Mouse (Mus musculus) hindbrain, embryonic 10.5 days (tissue): ENCODE results near the gene Mns1. TPM values are rescaled to one million over a fixed set of nuclear protein-coding genes. Genes with fewer than 3 reads are reported as not detected.
"Not testable (repeated sequence)": the region's sequence is repeated elsewhere in the genome, so short reads cannot be mapped to it uniquely, and the experiment has no call there.

Experiments
- DNase-seq: peaks from one replicate; pipeline ENCODE4 v3.0.0-alpha.2; 2017; ENCODE audit warnings: low spot score
- H3K27ac ChIP-seq: fragments of 300-500 bp; sonication (generic); 2 replicates; pipeline ENCODE4 v1.5.1; 2016; ENCODE audit warnings: mild to moderate bottlenecking, moderate library complexity
- H3K27me3 ChIP-seq: fragments of 300-500 bp; sonication (generic); 2 replicates; pipeline ENCODE4 v1.6.1; 2016; ENCODE audit warnings: mild to moderate bottlenecking; ENCODE audit not compliant: poor library complexity, insufficient read depth, severe bottlenecking
- H3K36me3 ChIP-seq: fragments of 300-500 bp; sonication (generic); 2 replicates; pipeline ENCODE4 v1.6.1; 2016; ENCODE audit warnings: mild to moderate bottlenecking, moderate library complexity
- H3K4me1 ChIP-seq: fragments of 300-500 bp; sonication (generic); replicated peaks from 2 replicates; pipeline ENCODE4 v1.6.1; 2016; ENCODE audit warnings: mild to moderate bottlenecking
- H3K4me3 ChIP-seq: fragments of 300-500 bp; sonication (generic); 2 replicates; pipeline ENCODE4 v1.5.1; 2016; ENCODE audit warnings: mild to moderate bottlenecking, moderate library complexity
- H3K9me3 ChIP-seq: fragments of 300-500 bp; sonication (generic); 2 replicates; pipeline ENCODE4 v1.6.1; 2016; ENCODE audit warnings: mild to moderate bottlenecking, moderate library complexity
- WGBS: fragments of 180-500 bp; shearing (Covaris S2); methylation state at CpG from one replicate; pipeline ENCODE4 v1.1.7; 2016; 5-methylcytosine and 5-hydroxymethylcytosine counted together
- polyA plus RNA-seq: library from polyadenylated mRNA; unstranded; fragments of >200 nt; fragmentation: Nextera tagmentation; extraction: Ambion mirVana; gene quantifications from 2 replicates; pipeline ENCODE4 v1.2.1, GENCODE M21; 2016

The Mns1 gene
- polyA plus RNA-seq, 1 experiment from 2014 or later: 32.3 TPM

GRCm38 (mm10) chr9:72440358-72440757 lies 2.5 kb downstream of the Mns1 start:
- H3K4me3 ChIP-seq: no peak overlapping the region
- H3K27me3 ChIP-seq: no peaks in the 10 kb centered on the region
- H3K4me1 ChIP-seq: peaks cover 27% of the 10 kb centered on the region
- no peak overlapping the region for H3K27ac ChIP-seq
- H3K36me3 ChIP-seq: peaks cover 41% of the 10 kb centered on the region
- no peaks in the 10 kb centered on the region for H3K9me3 ChIP-seq
- WGBS: 97% methylated on average over 4 of the region's 4 CpGs
- no peak for DNase-seq

- H3K36me3 ChIP-seq: peaks cover 50% of the 10 kb centered on the region
- WGBS: 76% methylated on average over 8 of the region's 8 CpGs
- no peaks in the 10 kb centered on the region for H3K27me3 ChIP-seq
Observed at GRCm38 (mm10) chr9:72440948-72441926, 3.4 kb downstream of the Mns1 start.

DNA sequence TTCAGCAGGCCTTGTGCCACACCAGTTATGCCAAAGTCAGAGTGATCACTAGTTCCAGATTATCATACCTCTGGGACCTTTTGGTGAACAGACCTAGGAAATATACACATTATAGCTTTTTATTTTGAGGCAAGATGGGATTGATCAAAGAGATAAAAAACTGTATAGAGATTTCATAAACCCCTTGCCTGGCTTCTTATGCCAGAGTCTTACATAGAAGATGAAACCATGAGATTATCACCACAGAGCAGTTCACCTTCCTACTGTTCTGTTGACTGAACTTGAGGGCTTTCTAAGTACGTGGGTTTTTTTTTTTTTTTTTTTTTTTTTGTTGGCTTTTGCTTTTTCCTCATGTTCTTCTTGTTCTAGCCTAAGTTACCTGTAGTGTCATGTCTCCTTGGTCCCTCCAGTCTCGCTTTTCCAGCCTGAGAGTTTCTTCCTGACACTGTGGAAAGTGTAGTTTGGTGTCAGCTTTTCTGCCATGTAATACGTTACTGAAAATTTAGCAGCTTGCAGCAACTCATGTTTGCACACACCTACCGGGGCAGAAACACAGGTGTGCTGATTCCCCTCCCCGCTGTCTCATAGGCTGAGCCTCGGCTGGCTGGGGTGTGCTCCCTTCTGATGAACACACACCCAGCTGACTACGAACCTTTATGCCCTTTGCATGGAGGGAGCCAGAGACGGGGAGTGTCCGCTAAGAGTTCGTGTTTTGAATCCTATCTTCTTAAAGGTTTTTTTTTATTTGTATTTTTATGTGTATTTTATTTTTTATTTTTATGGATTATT lies 4.3 kb downstream of the Mns1 start:
- Histone ChIP-seq H3K4me3 (no peak overlapping the region), H3K9me3 (no peaks in the 10 kb centered on the region), H3K4me1 (peaks cover 24% of the 10 kb centered on the region), H3K27me3 (no peaks in the 10 kb centered on the region), H3K36me3 (peaks cover 59% of the 10 kb centered on the region), H3K27ac (no peak overlapping the region)
- DNase-seq: no peak
- 93% methylated on average over 10 of the region's 10 CpGs for WGBS

More at GRCm38 (mm10) chr9:72440948-72441926, 3.4 kb downstream of the Mns1 start:
- no peak for DNase-seq
- no peaks in the 10 kb centered on the region for H3K9me3 ChIP-seq
- H3K4me1 ChIP-seq: peaks cover 24% of the 10 kb centered on the region
- H3K4me3 ChIP-seq: no peak overlapping the region
- no peak overlapping the region for H3K27ac ChIP-seq

- Histone ChIP-seq H3K9me3 (no peaks in the 10 kb centered on the region), H3K4me1 (no peaks in the 10 kb centered on the region), H3K36me3 (peaks cover 100% of the 10 kb centered on the region), H3K4me3 (no peak overlapping the region), H3K27ac (no peak overlapping the region), H3K27me3 (no peaks in the 10 kb centered on the region)
- WGBS: 57% methylated on average over 8 of the region's 8 CpGs
- DNase-seq: peak; percentile 50
Observed at GRCm38 (mm10) chr9:72448026-72448425, 10.2 kb downstream of the Mns1 start.

- no peaks in the 10 kb centered on the region for H3K9me3 ChIP-seq
- no peak overlapping the region for H3K27ac ChIP-seq
- no peaks in the 10 kb centered on the region for H3K4me1 ChIP-seq
- DNase-seq: no peak
- no peak overlapping the region for H3K4me3 ChIP-seq
- H3K27me3 ChIP-seq: no peaks in the 10 kb centered on the region
- peaks cover 100% of the 10 kb centered on the region for H3K36me3 ChIP-seq
- WGBS: 90% methylated on average over 7 of the region's 7 CpGs
Observed at GRCm38 (mm10) chr9:72449367-72449766, 11.6 kb downstream of the Mns1 start.

DNA sequence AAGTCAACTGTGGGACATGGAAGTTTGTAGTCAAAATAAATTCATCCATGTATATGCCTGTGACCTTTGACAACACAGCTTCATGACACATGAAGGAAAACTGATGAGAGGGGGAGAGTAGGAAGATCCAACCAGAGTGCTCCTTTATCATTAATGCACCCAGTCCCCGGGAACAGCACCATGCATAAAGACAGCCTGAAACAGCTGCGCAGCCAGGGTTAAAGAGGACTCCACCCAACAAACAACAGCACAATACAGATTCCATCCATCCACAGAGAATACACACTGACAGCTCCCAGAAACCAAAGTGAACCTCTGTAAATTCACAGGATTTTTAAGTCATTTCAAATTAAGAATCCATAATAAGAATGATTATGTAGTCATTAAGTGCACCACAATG lies 12.0 kb downstream of the Mns1 start:
- no peak for DNase-seq
- 84% methylated on average over 2 of the region's 2 CpGs for WGBS
- no peaks in the 10 kb centered on the region for H3K27me3 ChIP-seq
- no peak overlapping the region for H3K4me3 ChIP-seq
- no peaks in the 10 kb centered on the region for H3K4me1 ChIP-seq
- no peak overlapping the region for H3K27ac ChIP-seq
- H3K36me3 ChIP-seq: peaks cover 97% of the 10 kb centered on the region
- no peaks in the 10 kb centered on the region for H3K9me3 ChIP-seq

GRCm38 (mm10) chr9:72450363-72450762 lies 12.6 kb downstream of the Mns1 start:
- no peak for DNase-seq
- H3K27me3 ChIP-seq: no peaks in the 10 kb centered on the region
- H3K4me3 ChIP-seq: no peak overlapping the region
- no peaks in the 10 kb centered on the region for H3K9me3 ChIP-seq
- H3K27ac ChIP-seq: no peak overlapping the region
- 96% methylated on average over 1 of the region's 1 CpGs for WGBS
- peaks cover 97% of the 10 kb centered on the region for H3K36me3 ChIP-seq
- H3K4me1 ChIP-seq: no peaks in the 10 kb centered on the region

DNA sequence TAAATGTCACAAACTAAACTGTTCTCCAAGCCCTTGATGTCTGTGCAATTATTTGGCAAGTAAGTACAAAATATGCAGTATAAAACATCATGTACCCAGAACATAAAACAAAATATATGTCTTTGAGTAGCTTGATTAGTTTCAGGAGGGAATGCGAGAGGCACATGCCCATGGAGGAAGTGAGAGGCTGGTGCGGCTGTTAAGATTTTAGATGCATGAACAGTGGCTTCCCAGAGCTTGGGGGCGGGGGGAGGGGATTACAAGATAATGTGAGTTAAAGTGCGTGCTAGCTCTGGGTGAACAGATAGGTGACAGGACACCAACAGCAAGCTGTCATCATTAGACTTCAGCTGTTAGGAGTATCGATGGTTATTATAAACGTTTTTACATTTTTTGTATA lies 13.3 kb downstream of the Mns1 start:
- H3K36me3 ChIP-seq: peaks cover 96% of the 10 kb centered on the region
- 87% methylated on average over 6 of the region's 6 CpGs for WGBS

GRCm38 (mm10) chr9:72454281-72454680 lies 16.5 kb downstream of the Mns1 start:
- H3K27me3 ChIP-seq, H3K9me3 ChIP-seq, H3K27ac ChIP-seq, DNase-seq, H3K4me3 ChIP-seq, H3K4me1 ChIP-seq: not testable (repeated sequence)
- peaks cover 95% of the 10 kb centered on the region for H3K36me3 ChIP-seq

More for the DNA sequence above, 13.3 kb downstream of the Mns1 start:
- no peaks in the 10 kb centered on the region for H3K9me3 ChIP-seq
- no peak overlapping the region for H3K27ac ChIP-seq
- no peaks in the 10 kb centered on the region for H3K4me1 ChIP-seq
- no peak for DNase-seq
- H3K27me3 ChIP-seq: no peaks in the 10 kb centered on the region
- H3K4me3 ChIP-seq: no peak overlapping the region

DNA sequence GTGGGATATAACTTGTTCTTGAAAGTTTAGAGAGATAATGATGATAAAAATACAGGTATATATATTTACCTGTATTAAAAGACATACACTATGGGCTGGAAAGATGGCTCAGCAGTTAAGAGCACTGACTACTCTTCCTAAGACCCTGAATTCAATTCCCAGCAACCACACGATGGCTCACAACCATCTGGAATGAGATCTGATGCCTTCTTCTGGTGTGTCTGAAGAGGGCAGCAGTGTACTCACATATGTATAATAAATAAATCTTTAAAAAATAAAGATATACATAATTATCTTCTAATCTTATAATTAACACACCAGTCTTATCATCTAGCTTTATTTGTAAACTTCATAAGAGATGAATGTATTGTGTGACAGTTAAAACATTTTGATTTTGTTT lies 18.6 kb downstream of the Mns1 start:
- no peak overlapping the region for H3K4me3 ChIP-seq
- H3K27me3 ChIP-seq: no peaks in the 10 kb centered on the region
- DNase-seq: no peak
- no peak overlapping the region for H3K27ac ChIP-seq
- no peaks in the 10 kb centered on the region for H3K4me1 ChIP-seq
- H3K36me3 ChIP-seq: peaks cover 95% of the 10 kb centered on the region
- 54% methylated on average over 1 of the region's 1 CpGs for WGBS
- no peaks in the 10 kb centered on the region for H3K9me3 ChIP-seq

DNA sequence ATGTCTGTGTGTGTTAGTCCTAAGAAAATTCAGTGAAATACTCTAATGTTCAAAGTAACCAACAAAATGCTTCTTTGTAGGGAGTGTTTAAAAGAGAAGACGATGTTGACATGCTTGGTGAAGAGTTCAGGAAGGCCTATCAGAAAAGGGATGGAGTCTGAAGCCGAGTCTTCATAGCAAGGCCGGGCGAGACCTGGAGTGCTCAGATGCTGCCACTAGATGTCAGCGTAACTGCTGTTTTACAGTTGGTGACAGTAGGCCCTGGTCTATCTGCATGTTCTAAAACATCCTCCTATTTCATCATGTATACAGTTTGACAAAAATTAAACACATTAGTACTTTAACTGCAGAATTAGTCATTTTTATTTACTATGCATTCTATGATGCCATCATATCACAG lies 20.4 kb downstream of the Mns1 start:
- no peaks in the 10 kb centered on the region for H3K4me1 ChIP-seq
- peaks cover 93% of the 10 kb centered on the region for H3K36me3 ChIP-seq
- H3K9me3 ChIP-seq: no peaks in the 10 kb centered on the region
- H3K27ac ChIP-seq: no peak overlapping the region
- H3K4me3 ChIP-seq: no peak overlapping the region
- DNase-seq: peak; percentile 43
- WGBS: 35% methylated on average over 5 of the region's 5 CpGs
- no peaks in the 10 kb centered on the region for H3K27me3 ChIP-seq

DNA sequence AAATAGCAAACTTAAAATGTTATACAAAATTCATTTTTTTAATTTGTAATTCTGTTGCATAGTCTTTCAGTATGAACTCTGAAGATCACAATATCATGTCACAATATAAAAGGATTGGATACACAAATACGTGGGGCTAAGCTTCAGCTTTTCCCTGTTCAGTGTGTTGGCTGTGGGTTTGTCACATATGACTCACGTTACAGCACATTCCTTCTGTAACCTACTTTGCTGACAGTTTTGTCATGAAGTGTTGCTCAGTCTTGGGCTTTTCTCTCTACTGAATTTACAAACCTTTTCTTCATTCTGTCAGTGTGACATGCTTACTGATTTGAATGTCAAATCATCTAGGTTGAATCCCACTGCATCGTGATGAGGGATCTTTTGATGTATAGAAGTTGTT lies 21.9 kb downstream of the Mns1 start:
- no peak overlapping the region for H3K27ac ChIP-seq
- WGBS: 89% methylated on average over 3 of the region's 3 CpGs
- peaks cover 95% of the 10 kb centered on the region for H3K36me3 ChIP-seq
- H3K9me3 ChIP-seq: no peaks in the 10 kb centered on the region
- DNase-seq: no peak
- H3K4me3 ChIP-seq: no peak overlapping the region
- H3K27me3 ChIP-seq: no peaks in the 10 kb centered on the region
- no peaks in the 10 kb centered on the region for H3K4me1 ChIP-seq

DNA sequence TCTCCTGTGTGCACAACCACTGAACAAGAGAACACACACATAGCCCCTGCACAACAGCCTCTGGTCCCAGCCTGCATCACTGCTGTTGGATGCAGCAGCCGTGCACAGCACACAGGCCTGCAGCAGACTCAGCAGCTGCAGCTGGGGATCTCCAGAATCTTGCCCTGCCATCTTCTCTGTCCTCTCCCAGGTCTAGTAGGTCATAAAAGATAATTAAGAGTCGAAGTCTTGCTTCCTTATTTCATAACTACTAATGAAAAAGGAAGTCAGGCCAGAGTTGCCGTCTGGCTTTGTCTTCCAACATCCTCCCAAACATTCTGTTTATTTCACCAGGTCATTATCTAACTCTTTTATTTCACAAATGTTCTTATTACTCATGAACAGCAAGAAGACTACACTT lies 23.0 kb downstream of the Mns1 start:
- Histone ChIP-seq H3K27me3 (no peaks in the 10 kb centered on the region), H3K4me1 (no peaks in the 10 kb centered on the region), H3K27ac (no peak overlapping the region), H3K36me3 (peaks cover 92% of the 10 kb centered on the region), H3K9me3 (no peaks in the 10 kb centered on the region), H3K4me3 (no peak overlapping the region)
- DNase-seq: no peak
- 88% methylated on average over 3 of the region's 3 CpGs for WGBS
